Mouse (Mus musculus) cortical plate, adult 2 months (tissue): ENCODE measurements at regions not wholly inside any gene's neighbourhood (a gene's known extent, or its start where the extent isn't known, plus 50 kb on each side); places are given as distances from the start of the nearest gene placed in this dataset.

ENCODE experiments used
- H3K27ac ChIP-seq: fragments of 200-500 bp; 2 replicates; pipeline ENCODE4 v1.5.1; 2012; ENCODE audit warnings: low read length, control low read depth, inconsistent platforms; ENCODE audit not compliant: insufficient read depth
- H3K4me1 ChIP-seq: fragments of 200-500 bp; 2 replicates; pipeline ENCODE4 v1.6.1; 2011; ENCODE audit warnings: low read length; ENCODE audit not compliant: control insufficient read depth, insufficient read depth
- H3K4me3 ChIP-seq: fragments of 200-500 bp; 2 replicates; pipeline ENCODE4 v1.5.1; 2011; ENCODE audit warnings: mild to moderate bottlenecking, low read length, control low read depth; ENCODE audit not compliant: insufficient read depth
- CTCF ChIP-seq: fragments of 200-500 bp; IDR thresholded peaks from 2 replicates; pipeline ENCODE4 v1.5.1; 2011; ENCODE audit warnings: mild to moderate bottlenecking, control low read depth, low read length; ENCODE audit not compliant: insufficient read depth; ENCODE audit errors: extremely low read depth
- POLR2A ChIP-seq: fragments of 200-500 bp; IDR thresholded peaks from 2 replicates; pipeline ENCODE4 v1.6.1; 2011; ENCODE audit warnings: mild to moderate bottlenecking, low read length, control low read depth; ENCODE audit not compliant: insufficient read depth; ENCODE audit errors: extremely low read depth

DNA sequence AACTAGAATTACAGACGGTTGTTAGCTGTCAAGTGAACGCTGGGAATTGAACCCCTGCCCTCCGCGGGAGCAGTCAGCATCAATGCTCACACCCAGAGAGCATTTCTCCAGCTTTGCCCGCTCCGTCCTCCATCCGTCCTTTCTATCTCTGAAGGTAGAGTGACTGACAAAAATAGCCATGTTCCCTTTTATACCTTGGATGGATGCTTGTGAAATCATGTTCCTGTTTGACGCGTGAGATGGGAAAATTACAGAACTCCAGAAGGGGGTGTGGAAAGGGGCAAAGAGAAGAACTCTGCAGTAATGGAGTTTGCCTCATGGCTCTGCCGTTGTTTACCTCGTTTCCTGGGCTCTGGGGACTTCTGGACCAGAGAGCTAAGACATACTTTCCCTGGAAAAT lies 162.1 kb upstream of the Ccdc54 start:
- H3K27ac ChIP-seq = no peak overlapping the region
- TF ChIP-seq POLR2A (no peak), CTCF (no peak)
- H3K4me1 ChIP-seq = no peaks in the 10 kb centered on the region
- no peak overlapping the region for H3K4me3 ChIP-seq

- TF ChIP-seq CTCF (no peak), POLR2A (no peak)
- Histone ChIP-seq H3K4me3 (no peak overlapping the region), H3K4me1 (no peaks in the 10 kb centered on the region), H3K27ac (no peak overlapping the region)
Measured at GRCm38 (mm10) chr16:50752277-50752600, 161.3 kb upstream of the Ccdc54 start.

DNA sequence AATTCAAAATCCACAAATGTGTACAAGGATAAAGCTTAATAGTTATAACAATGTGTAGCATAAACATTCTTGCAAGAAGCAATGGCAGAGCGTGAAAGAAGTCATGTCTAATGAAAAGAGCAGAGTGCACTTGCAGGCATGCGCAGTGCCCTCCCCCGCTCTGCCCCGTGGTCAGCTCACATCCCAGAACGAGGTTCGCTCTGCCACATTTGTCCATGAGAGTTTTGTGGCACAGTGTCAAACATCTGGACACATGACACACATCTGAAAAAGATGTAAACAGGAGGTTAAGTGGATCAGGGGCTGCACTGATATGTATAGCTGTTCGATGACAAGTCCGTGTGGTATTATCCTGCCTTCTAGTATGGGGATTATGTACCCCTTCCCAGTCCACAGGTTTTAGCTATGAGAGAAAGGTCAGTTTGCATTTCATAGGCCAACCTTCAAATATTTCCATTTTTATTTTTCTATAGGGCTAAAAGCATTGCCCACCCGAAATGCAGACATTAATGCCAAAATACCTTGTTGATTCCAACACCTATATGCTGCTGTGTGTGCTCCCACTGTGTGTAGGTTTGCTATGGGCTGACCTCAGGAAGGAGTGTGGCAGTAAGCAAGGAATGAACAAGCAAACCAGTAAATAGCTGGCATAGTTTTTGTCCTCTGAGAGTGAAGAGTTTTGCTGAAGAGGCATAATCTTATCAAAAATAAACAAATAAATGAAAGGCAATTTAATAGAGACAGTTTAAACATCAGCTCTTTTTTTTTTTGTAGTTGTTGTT lies 160.7 kb upstream of the Ccdc54 start:
- no peak overlapping the region for H3K27ac ChIP-seq

GRCm38 (mm10) chr16:50747698-50748097 lies 156.7 kb upstream of the Ccdc54 start:
- no peak for TF ChIP-seq CTCF
- no peak for TF ChIP-seq POLR2A
- H3K4me1 ChIP-seq = no peaks in the 10 kb centered on the region
- no peak overlapping the region for H3K27ac ChIP-seq
- H3K4me3 ChIP-seq = no peak overlapping the region

More for the DNA sequence above, 160.7 kb upstream of the Ccdc54 start:
- Histone ChIP-seq H3K4me1 (no peaks in the 10 kb centered on the region), H3K4me3 (no peak overlapping the region)
- TF ChIP-seq CTCF (no peak), POLR2A (no peak)

DNA sequence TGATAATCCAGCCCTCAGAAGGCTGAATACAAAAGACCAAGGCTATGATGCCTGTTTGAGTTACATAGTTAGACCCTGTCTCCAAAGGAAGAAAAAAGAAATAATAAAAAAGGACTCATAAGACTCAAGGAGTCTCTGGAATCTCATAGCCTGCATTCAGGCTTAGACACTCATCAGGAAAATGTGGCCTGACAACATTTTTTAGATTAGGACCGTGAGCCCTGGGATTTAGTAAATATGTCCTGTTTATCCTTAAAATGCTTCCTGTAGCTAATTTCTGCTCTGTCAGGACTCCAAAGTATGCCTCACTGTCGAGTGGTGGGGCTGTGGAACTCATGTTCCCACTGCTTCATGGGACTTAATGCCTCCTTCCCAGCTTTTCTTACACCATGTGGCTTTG lies 154.8 kb upstream of the Ccdc54 start:
- H3K4me3 ChIP-seq = no peak overlapping the region
- no peaks in the 10 kb centered on the region for H3K4me1 ChIP-seq
- TF ChIP-seq POLR2A (no peak), CTCF (no peak)
- H3K27ac ChIP-seq = no peak overlapping the region

GRCm38 (mm10) chr16:50737396-50737843 lies 146.5 kb upstream of the Ccdc54 start:
- no peaks in the 10 kb centered on the region for H3K4me1 ChIP-seq
- TF ChIP-seq CTCF (no peak), POLR2A (no peak)
- no peak overlapping the region for H3K27ac ChIP-seq
- H3K4me3 ChIP-seq = 0 out of 2 replicates have a peak overlapping the region, but pooled peaks have one; percentile 32

GRCm38 (mm10) chr16:50736151-50737047 lies 145.4 kb upstream of the Ccdc54 start:
- Histone ChIP-seq H3K27ac (no peak overlapping the region), H3K4me1 (no peaks in the 10 kb centered on the region), H3K4me3 (peak overlapping the region; percentile 32)
- TF ChIP-seq POLR2A = no peak
- TF ChIP-seq CTCF = peak; percentile 98

GRCm38 (mm10) chr16:50733359-50733758 lies 142.4 kb upstream of the Ccdc54 start:
- TF ChIP-seq CTCF (no peak), POLR2A (no peak)
- Histone ChIP-seq H3K4me1 (no peaks in the 10 kb centered on the region), H3K27ac (no peak overlapping the region), H3K4me3 (no peak overlapping the region; the same call in 1 of the 2 replicates)

DNA sequence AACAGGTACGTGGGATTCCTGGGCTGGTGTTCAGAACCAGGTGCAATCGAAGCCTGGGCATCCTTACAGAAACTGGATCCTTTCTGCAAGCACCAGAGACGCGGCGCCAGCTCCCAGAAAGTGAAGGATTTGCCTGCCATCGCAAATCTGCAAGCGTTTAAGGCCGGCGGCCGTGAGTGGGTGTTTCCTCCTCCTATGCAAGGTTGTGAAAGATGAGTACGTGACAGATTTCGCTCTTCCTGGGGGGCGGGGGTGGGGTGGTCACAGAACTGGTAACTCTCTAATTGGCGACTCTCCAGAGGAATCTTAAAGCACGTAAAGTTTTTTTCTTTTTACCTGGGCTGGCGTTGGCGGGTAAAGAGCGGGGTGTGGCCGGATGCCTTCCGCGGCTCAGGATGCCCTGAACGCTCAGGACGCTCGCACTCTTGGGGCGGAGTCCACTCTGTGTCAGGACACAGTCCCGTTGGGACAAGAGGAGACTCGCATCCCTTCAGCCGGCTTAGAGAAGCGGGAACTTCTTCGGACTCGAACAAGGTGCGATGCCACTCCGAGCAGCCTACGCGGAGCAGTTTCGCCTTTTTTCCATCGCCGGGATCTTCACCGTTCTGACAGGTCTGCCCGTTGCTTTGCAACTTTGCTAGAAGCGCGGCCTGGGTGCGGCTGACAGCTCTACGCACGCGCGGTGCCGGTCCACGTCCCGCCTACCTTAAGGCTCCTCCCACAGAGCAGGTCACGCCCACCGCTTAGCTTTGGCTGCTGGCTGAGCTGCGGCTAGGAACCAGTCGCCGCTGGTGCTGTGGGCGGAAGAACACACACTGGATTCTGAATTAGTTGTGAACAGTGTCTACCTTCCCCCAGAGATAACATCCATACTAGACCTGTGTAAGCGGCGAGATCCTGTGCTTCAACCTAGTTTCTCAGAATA lies 141.4 kb upstream of the Ccdc54 start:
- Histone ChIP-seq H3K4me1 (no peaks in the 10 kb centered on the region), H3K4me3 (peak overlapping the region; percentile 71), H3K27ac (peak overlapping the region; percentile 18; the same call in 1 of the 2 replicates)
- TF ChIP-seq CTCF = no peak
- peak; percentile 94 for TF ChIP-seq POLR2A
